Mouse (Mus musculus): ENCODE measurements around the gene Fndc3b.

Fndc3b gene

GRCm38 (mm10) chr3:27670416-27670815, 40.7 kb downstream of the Fndc3b start:
- DNase-seq (ENCODE audit: low spot score in 2 of 2), result no peak

DNA sequence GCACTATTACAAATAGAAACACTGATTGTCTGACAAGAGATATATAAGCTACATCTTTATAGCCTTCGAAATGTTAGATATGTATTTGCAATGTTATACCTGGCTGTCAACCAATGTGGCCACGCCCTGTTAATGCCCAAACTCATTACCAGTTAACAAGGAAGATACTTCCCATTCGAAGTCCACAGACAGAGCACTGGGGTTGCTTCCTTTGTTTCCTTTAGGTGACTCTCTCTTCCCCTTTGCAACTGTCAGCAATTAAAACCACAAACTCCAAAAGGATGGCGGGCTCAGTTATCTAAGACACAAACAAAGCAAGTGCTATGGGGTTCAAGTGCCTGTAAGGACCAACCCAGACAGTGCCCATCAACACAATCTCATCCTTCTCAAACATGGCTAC, 43.8 kb downstream of the Fndc3b start:
- DNase-seq (ENCODE audit: low spot score in 2 of 2), result no peak

DNA sequence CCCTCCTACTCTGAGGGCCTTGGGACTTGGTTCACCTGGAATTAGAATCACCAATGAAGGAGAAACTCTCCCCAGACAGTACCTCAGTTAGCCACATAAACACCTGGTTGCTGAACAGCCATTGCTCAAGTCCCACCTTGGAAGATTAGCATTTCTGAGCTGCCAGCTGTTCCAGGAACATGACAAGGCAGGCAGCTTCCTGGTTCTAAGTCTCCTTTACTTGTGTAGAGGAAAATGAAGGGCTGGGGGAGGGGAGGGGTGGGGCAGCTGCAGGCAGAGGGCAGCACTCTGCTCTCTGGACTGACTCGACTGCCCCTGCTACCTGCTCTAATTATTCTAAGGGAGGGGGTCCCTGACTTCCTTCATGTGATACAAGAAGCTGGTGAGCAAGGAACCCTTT, 45.8 kb downstream of the Fndc3b start:
- no peak for DNase-seq (ENCODE audit: low spot score in 2 of 2)

GRCm38 (mm10) chr3:27663221-27663620, 47.9 kb downstream of the Fndc3b start:
- no peak for DNase-seq (ENCODE audit: low spot score in 2 of 2)

DNA sequence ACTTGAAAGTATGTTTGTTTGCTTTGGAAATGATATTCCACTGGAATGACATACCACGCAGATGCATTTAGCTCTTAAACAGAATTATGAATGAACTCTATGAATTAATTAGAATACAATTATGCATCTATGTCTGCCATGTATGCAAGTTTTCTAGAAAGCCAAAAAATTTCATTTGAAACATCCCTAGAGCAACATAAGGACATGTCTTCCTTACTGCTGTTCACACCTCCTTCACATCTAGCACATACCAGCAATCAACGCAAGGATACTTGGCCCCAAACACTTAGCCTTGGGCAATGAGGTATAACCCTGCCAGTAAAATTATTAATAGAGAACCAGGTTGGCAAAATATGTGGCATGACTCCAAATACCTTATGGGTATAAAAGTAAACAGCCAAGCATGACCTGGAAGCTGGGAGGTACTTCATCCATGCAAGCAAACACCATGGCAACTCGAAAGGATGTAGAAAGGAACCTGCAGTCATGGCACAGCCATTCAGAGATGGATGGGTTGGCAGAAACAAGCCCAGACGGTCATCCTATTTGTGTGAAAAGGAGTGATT, 52.8 kb downstream of the Fndc3b start:
- no peak for DNase-seq (ENCODE audit: low spot score in 2 of 2)

DNA sequence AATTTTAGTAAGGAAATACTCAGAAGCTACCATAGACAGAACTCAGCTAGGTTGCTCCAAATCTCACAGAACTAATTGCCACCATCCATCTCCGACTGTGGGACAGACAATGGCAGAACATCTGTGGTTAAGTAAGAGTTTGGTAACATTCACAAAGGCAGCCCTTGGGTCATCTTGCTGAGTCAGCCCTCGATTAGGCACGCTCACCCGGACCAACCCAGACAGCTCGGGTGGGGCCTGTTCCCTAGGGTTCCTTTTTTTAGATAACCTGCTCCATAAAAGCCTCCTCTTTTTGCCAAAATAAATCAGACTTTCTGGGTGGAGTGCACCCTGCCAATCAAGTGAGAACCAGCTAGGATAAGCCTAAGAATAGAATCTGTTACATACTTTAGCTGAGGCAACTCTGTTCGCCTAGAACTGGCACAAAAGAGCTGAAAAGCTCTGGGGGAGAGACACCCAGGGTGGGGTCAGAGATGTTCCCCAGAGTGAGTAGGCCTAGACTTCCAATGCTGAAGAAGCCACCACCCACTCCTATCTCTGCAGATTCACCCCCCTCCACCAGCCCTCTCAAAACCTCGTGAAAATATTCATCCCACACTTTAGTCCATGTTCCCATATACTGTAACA, 54.2 kb downstream of the Fndc3b start:
- no peak for DNase-seq (ENCODE audit: low spot score in 2 of 2)

DNA sequence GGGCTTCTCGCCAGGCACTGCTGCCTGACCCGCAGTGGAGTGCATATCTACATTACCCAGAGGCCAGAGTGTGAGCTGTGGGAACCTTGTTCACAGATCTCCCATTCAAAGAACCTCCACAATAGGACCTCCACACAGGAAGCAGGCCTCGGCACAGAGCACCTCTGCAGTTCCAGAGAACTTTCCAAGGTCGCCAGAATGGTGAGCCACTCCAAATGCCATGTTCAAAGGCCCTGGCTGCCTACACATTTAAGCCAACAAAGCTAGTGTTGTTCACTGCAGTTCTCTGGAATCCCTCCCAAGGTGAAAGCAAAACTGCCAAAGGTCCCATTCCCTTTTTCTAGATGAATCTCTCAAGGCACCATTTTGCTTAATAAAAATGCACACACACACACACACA, 55.4 kb downstream of the Fndc3b start:
- DNase-seq (ENCODE audit: low spot score in 2 of 2), result no peak

DNA sequence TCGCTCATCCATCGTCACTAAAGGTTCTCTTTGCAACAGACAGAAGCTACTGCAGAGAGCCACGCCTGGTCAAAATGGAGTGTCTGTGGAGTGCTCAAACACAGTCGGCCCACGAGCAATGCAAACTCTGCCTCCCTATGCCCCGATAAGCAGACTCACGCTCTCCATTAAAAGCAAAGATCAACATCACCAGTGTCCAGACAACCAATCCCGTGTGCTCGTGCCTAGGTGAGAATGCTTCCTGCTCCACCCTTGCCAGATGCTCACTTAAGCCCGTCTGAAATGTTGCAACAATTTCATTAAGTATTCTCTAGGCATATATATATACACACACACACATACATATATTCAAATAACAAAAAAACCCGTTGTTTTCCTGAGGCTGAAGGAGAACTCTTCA, 56.1 kb downstream of the Fndc3b start:
- DNase-seq (ENCODE audit: low spot score in 2 of 2), result no peak

GRCm38 (mm10) chr3:27652451-27653011, 58.6 kb downstream of the Fndc3b start:
- DNase-seq (ENCODE audit: low spot score in 2 of 2), result no peak

DNA sequence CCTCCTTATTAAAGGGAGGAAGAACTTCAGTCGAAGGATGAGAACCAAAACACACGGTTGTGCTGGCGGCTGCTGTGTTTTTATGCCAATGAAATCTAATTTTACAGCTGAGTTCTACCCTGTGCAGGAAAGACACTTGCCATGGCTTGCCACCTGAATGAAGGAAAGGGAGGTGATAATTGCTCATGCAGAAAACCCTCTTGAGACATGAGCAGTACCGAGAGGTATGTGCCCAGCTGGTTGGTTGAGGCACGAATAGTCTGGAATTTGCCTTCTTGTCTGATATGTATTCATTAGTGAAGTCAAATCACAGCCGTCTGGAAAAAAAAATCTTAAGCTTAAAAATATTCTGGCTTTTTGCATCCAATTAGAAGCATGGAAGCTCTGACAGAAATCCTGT, 59.4 kb downstream of the Fndc3b start:
- DNase-seq (ENCODE audit: low spot score in 2 of 2), result no peak

- no peak for DNase-seq (ENCODE audit: low spot score in 2 of 2)
Measured at GRCm38 (mm10) chr3:27650083-27650482, 61.0 kb downstream of the Fndc3b start.

DNA sequence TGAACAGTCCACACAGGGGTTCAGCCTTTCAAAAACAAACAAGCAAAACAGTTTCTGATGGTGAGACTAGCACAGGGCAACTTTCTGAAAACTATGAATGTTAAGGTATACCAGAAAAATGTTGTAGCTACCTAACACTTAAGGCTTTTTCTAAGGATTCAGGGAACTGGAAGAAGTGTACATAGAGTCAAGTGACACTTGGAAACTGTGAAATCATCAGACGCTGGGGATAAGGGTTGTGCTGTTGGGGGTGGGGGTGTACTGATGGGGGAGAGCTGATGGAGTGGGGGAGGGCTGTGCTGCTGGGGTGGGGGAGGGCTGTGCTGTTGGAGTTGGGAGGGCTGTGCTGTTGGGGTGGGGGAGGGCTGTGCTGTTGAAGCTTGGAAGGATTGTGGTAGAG, 61.8 kb downstream of the Fndc3b start:
- no peak for DNase-seq (ENCODE audit: low spot score in 2 of 2)

DNA sequence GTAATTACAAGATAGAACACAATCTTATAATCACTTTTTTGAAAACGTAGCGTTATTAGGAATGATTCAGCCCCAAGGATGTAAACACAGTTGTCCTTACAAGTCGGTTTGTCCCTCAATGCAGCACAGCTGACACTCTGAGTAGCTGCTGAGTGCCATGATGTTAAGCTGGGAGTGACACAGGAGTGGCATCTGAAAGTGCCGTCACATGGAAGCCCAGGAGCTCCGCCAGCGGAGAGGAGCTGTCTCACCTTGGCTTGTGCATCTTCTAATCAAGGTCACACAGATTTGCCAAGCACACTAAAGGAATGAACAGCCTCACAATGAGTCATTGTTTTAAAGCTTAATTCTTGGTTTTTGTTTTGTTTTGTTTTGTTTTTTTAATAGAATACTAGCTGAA, 68.7 kb downstream of the Fndc3b start:
- no peak for DNase-seq (ENCODE audit: low spot score in 2 of 2)

DNA sequence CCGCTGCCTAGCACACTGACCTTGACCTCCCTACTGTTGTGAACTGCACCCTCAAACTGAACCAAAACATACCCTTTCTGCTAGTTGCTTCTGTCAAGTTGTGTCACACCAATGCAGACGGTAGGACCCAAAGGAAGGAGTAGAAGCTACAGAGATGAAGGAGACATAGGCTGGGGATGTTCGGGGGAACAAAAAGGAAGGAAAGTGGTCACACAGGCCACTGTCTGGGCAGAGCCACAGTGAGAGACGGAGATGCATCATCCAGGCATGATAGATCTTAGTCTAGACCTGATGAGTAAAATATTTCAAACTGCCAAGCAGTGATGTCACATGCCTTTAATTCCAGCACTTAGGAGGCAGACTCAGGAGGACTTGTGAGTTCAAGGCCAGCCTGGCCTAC, 71.4 kb downstream of the Fndc3b start:
- no peak for DNase-seq (ENCODE audit: low spot score in 2 of 2)

DNA sequence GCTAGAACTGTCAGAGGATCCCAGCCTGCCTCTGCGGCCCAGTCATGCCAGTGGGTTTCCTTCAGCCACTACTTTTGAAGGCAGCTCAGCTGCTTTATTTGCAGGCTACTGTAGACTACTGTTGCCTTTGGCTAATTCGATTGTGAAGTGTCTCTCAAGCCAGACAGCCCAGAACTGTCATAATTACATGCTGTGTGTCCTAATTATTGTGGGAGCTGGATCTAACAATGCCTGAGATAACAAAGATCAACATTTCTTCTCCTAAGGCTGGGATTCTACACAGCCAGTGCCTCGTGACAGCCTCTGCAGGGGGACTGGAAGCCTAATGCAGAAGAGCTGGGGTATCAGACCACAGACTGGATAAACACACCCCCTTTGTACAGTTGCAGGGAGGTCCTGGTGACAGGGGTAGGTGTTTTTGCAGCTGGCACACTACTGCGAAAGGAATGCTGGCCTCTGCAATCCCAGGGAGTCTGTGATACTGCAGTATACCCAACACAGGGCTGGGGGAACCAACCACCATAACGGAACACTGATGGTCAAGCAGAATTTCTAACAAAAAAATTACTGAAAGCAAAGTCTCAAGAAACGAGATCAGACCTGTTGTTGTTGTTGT, 74.0 kb downstream of the Fndc3b start:
- no peak for DNase-seq (ENCODE audit: low spot score in 2 of 2)

DNA sequence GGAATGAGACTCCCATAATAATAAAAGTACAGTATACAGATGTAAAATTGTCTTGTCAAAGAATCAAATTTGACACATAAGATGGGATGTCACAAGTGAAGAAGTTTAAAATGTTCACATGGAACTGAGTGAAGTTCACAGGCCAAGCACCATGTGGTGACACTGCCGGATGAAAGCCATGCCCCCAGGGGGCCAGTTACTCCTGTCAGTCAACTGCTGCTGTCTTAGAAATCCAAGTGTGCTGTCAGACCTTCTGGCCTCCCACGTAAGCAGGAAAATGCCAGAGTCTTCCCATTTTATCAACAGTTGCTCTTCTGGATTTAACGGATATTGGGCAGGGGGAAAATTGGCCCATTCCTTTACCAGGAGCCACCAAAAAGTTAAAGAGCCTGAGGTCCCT, 75.3 kb downstream of the Fndc3b start:
- DNase-seq (ENCODE audit: low spot score in 2 of 2), result no peak

DNA sequence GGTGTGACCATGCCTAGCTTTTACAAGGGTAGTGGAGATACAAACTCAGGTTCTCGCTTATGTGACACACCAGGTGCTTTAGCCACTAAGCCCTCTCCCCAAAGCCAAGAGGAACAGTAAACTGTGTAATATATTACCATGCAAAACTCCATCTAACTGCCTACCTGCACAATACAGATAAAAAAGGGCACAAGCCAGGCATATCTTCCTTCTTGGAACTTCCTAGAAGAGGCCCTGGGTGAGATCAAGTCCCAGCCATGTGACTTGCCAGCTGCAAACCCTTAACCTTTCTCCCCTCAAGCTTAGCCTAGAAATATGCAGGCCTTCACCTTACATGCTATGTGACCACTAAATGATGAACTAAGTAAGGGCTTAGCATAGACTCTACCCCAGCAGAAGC, 78.2 kb downstream of the Fndc3b start:
- DNase-seq (ENCODE audit: low spot score in 2 of 2), result no peak

DNA sequence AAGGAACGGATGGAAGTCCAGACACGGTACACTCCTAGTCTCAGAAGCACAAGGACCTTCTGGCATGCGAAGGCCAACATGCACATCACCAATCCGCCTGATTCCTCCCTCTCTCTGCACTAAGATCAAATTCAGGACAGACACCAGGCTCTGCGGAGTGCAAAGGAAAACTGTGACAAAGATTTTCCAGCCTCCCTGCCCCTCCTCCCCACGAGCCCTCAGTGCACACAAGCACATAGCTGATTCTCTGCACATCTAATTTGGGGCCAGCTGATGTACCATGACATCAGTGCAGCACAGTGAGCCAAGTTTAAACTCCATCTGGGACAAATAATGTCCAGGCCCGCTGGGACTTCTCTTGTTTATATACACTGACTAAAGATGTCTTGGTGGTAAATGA, 80.0 kb downstream of the Fndc3b start:
- no peak for DNase-seq (ENCODE audit: low spot score in 2 of 2)

- DNase-seq (ENCODE audit: low spot score in 2 of 2), result no peak
Measured at GRCm38 (mm10) chr3:27629716-27630115, 81.4 kb downstream of the Fndc3b start.

DNA sequence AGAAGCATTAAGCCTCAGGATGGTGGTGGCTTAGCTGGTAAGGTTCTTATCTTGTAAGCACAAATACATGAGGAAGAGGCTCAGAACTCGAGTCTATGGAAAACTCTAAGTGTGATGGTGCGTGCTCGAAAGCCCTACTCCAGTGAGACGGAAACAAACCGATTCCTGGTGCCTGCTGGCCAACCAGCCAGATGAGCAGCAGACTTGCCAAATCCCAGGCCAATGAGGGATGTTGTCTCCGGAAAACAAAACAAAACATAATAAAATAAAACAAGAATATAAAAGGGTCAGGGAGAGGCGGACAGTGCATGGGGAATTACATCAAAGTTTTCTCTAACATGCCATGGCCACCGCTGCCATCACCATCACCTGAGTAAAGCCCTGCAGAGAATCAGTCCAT, 84.8 kb downstream of the Fndc3b start:
- no peak for DNase-seq (ENCODE audit: low spot score in 2 of 2)

- no peak for DNase-seq (ENCODE audit: low spot score in 2 of 2)
Measured at GRCm38 (mm10) chr3:27625592-27625985, 85.5 kb downstream of the Fndc3b start.

DNA sequence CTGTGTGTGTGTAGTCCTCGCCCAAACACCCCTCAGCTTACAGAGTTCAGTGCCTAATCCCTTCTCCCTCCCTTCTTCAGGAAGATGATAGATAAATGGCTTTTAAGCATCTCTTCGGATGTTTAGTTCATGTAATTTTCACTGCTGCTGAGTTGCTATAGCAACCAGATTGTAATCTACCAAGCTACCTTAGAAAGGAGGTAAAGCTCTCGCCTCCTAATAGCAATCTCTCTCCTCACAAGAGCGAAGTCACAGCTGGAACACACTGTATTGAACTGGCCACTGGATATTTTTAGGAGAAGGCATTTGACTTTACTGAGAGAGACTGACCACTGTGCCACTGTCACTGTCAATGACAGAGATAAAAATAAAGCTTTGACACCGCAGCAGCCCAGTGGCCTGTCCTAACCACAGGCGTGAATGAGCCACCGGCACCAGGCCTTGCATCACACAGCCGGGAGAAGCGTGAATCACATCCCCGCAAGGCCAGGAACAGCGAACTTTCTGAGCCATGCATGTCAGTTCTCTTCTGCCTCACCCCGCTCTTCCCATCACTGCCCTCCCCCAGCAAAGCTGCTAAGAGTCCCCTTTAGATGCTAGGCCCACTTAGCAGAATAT, 86.0 kb downstream of the Fndc3b start:
- DNase-seq (ENCODE audit: low spot score in 2 of 2), result no peak

DNA sequence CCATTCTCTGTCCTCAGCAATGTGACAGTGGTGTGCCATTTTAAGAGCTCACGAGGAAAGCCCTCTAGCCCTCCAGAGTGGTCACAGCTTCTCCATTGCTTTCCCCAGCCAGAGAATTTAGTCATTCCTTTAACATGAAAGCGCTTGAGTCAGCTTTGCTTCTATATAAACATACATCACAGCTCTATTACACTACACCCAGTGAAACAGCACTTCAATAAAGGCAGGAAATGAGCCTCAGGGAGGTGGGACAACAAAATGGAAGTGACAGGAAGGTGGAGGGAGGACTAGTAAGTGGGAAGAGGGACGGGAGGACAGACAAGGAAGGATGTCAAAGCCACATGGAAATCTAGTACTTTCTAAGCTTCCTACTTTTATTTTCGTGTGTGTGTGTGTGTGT, 88.7 kb downstream of the Fndc3b start:
- no peak for DNase-seq (ENCODE audit: low spot score in 2 of 2)

Data from natural killer cell, adult 2 months (primary cell).